Mouse (Mus musculus) testis, adult 2 months (tissue): ENCODE data around the gene Shisa7. TPM values are rescaled to one million over a fixed set of nuclear protein-coding genes. Genes with fewer than 3 reads are reported as not detected.
A peak's percentile ranks its signal among the peaks of the same experiment; 100 is the strongest.

Source experiments
- H3K27ac ChIP-seq: fragments of 200-500 bp; 2 replicates; pipeline ENCODE4 v1.5.1; 2012; ENCODE audit warnings: low read depth, low read length; ENCODE audit not compliant: control insufficient read depth, insufficient read depth
- H3K27me3 ChIP-seq: fragments of 200-500 bp; 2 replicates; pipeline ENCODE4 v1.6.1; 2012; ENCODE audit warnings: mild to moderate bottlenecking, low read length, moderate library complexity; ENCODE audit not compliant: control insufficient read depth, insufficient read depth
- H3K36me3 ChIP-seq: fragments of 200-500 bp; 2 replicates; pipeline ENCODE4 v1.6.1; 2012; ENCODE audit warnings: mild to moderate bottlenecking, low read length; ENCODE audit not compliant: control insufficient read depth, insufficient read depth
- H3K4me1 ChIP-seq: fragments of 200-500 bp; 2 replicates; pipeline ENCODE4 v1.6.1; 2012; ENCODE audit warnings: low read length; ENCODE audit not compliant: control insufficient read depth, insufficient read depth
- H3K4me3 ChIP-seq: fragments of 200-500 bp; 2 replicates; pipeline ENCODE4 v1.5.1; 2012; ENCODE audit warnings: low read depth, mild to moderate bottlenecking, low read length, moderate library complexity, mixed read lengths; ENCODE audit not compliant: control insufficient read depth
- CTCF ChIP-seq: fragments of 200-500 bp; IDR thresholded peaks from 2 replicates; pipeline ENCODE4 v1.5.1; 2012; ENCODE audit warnings: low read depth, mild to moderate bottlenecking, inconsistent platforms, low read length, moderate library complexity; ENCODE audit not compliant: control insufficient read depth, insufficient read depth, insufficient replicate concordance
- POLR2A ChIP-seq: fragments of 200-500 bp; IDR thresholded peaks from 2 replicates; pipeline ENCODE4 v1.6.1; 2012; ENCODE audit warnings: low read depth, mild to moderate bottlenecking, inconsistent platforms, low read length, moderate library complexity; ENCODE audit not compliant: control insufficient read depth
- polyA plus RNA-seq: library from polyadenylated mRNA; depleted of rRNA; stranded (reverse); fragments of >200 nt; gene quantifications from 2 replicates; pipeline ENCODE4 v1.2.3, GENCODE M21; 2012

Shisa7 gene
- polyA plus RNA-seq, 1 experiment, result 24.8 TPM

GRCm38 (mm10) chr7:4789436-4789935, 55.0 kb downstream of the Shisa7 start, which contains the start of gene Tmem238:
Tmem238 (minus strand) TSS chr7:4789656.
- H3K4me3 ChIP-seq, result peak within 1 kb of the TSS; percentile 74
- H3K4me1 ChIP-seq, result peaks cover 2% of the 10 kb centered on the region
- TF ChIP-seq CTCF (no peak), POLR2A (no peak)
- H3K36me3 ChIP-seq, result no peaks in the 10 kb centered on the region
- 0 out of 2 replicates have a peak within 1 kb of the TSS, but pooled peaks have one; percentile 0 for H3K27ac ChIP-seq
- no peaks in the 10 kb centered on the region for H3K27me3 ChIP-seq

DNA sequence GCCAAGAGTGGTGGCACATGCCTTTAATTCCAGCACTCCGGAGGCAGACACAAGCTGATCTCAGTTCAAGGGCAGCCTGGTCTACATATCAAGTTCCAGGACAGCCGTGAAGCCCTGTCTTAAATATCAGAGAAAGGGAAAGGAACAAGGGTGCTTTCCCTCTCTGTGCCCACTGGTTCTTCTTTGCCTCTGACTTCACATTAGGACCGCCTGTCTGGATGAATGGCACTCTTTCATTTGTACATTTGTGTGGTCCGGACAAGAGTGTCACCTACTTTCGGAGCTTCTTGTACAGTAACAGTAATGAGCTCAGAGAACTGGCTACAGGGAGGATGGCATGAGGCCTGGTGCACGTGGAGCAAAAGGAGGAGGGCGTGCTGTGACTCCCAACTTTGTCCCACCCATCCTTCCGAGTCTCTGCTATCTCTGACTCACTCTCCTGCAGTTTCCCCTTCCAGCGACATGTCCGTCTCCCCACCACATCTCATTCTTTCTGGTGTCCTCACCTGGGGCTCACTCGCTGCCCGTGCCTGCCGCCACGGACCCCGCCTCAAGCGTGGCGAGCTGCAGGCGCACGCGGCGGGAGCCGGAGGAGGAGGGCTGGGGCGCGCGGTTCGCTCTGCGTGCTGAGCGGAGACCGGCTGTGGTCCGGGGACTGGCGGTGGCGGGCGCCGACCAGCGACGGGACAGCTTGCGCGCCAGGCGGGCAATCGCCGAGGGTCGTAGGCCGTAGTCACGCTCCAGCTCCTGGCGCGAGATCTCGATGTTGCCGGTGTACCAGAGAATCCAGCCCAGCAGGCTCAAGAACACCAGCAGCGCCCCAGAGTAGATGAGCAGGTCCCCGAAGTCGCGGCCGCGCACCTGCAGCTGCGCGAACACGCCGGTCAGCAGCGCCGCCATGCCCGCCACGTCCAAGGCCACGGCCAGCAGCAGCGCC, 55.7 kb downstream of the Shisa7 start:
- Histone ChIP-seq H3K36me3 (no peaks in the 10 kb centered on the region), H3K27ac (0 out of 2 replicates have a peak overlapping the region, but pooled peaks have one; percentile 0), H3K4me1 (peaks cover 2% of the 10 kb centered on the region), H3K4me3 (peak overlapping the region; percentile 74), H3K27me3 (no peaks in the 10 kb centered on the region)
- TF ChIP-seq CTCF, result no peak
- peak; percentile 29; the same call in 1 of the 2 replicates for TF ChIP-seq POLR2A

- Histone ChIP-seq H3K27me3 (no peaks in the 10 kb centered on the region), H3K4me1 (peaks cover 2% of the 10 kb centered on the region), H3K27ac (no peak overlapping the region), H3K4me3 (peak overlapping the region; percentile 87), H3K36me3 (no peaks in the 10 kb centered on the region)
- TF ChIP-seq POLR2A (no peak), CTCF (no peak)
Observed at GRCm38 (mm10) chr7:4783667-4784268, 60.7 kb downstream of the Shisa7 start.

DNA sequence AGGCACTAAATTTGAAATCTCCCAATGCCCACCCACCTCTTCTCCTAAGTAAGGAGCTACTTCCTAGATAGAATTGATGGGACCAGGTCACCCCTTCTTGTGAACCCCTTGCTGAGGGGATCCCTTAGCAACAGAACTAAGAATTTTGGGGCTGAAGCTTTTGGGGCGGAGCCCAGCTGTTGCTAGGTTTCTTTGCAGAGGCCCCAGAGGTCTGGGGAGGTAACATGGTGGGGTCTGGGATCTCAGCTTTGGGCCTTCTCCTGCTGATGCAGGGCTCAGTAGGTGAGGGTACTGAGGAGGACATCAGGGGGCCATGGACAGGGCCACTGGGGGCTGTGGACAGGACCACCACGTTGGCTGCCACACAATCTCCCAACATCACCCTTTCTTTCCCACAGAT, 61.7 kb downstream of the Shisa7 start, which contains the start of the genes Il11 and Tmem190:
Gene Il11, minus strand, starts transcription at position 101 of the 400 bp plus-strand sequence.
Gene Tmem190, plus strand, starts transcription at position 179 of the 400 bp plus-strand sequence.
- Histone ChIP-seq H3K4me1 (peaks cover 2% of the 10 kb centered on the region), H3K27me3 (no peaks in the 10 kb centered on the region), H3K4me3 (peak within 1 kb of the TSS; percentile 87), H3K36me3 (no peaks in the 10 kb centered on the region), H3K27ac (peak within 1 kb of the TSS; percentile 47)
- TF ChIP-seq POLR2A, result no peak
- no peak for TF ChIP-seq CTCF

DNA sequence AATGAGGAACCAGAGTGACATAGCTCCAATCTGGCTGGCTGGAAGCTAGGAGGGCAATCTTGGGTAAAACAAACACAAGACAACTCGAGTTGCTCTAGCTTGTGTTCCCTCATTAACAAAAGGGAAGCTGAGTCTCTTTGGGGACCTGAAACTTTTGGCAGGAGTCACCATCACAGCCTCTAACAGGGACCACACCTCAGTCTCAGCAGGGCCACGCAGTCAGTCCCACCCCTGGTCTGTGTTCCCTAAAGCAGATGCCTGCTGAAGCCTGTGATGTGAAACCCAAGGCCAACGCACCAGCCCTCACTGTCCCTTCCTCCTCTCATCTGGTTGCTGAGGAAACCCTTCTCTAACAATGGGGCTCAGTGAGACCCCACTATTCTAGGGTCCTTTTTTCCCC, 62.4 kb downstream of the Shisa7 start:
- Histone ChIP-seq H3K36me3 (no peaks in the 10 kb centered on the region), H3K4me1 (peaks cover 6% of the 10 kb centered on the region), H3K4me3 (peak overlapping the region; percentile 87), H3K27me3 (no peaks in the 10 kb centered on the region), H3K27ac (peak overlapping the region; percentile 47)
- TF ChIP-seq POLR2A, result no peak
- no peak for TF ChIP-seq CTCF

DNA sequence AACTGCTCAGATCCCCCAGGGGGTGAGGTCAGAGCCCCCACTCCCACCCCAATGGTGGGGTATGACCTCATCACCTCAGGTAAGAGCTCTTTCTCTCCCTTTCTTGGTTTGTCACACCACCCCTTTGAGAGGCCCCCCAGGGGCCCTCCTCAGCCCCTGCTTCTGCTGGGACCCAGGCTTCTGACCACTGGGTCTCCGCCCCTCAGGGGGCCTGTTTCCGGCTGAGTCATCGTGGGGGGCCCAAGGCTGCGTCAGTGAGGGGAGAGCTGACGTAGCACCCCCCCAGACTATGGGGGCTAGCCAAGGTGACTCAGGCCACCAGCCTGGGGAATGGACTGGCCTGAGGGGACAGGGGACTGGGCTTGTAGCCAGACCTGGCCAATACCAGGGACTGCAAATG, 64.6 kb downstream of the Shisa7 start:
- no peak for TF ChIP-seq POLR2A
- TF ChIP-seq CTCF, result no peak
- H3K27ac ChIP-seq, result no peak overlapping the region

DNA sequence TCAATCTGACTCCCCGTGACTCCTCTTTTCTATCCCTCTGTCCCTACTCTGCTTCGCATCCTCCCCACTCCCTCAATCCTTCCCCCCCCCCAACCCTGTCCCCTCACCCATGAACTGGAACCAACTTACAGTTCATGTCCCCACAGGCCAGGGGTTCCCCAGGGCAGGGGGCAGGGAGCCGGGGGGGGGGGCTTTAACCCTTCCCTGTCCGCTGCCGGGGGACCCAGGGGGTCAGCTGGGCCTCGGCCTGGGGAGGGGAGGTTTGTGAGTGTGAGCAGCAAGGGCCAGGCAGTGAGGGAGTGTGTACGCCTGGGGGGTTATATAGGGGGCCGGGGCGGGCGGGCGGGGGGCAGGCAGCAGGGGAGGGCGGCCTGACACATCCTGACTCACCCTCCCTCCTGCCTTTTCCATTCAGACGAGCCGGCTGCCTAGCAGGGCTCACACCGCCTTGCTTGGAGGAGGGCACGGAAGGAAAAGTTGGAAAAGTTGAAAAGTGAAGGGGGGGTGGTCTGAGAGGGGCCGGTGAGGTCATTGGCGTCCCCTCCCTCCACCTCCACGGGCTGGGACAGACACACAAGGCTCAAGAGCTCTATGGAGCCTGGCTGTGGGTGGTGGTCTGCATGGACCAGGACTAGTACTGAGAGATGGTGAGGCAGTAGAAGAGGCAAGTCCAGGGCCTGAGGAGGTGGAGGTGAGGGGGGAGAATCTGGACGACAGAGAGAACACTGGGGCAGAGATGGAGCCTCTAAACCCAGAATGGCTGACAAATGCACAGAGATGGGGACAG, 66.5 kb downstream of the Shisa7 start:
- TF ChIP-seq POLR2A, result no peak
- no peaks in the 10 kb centered on the region for H3K36me3 ChIP-seq
- H3K4me1 ChIP-seq, result peaks cover 13% of the 10 kb centered on the region
- H3K4me3 ChIP-seq, result no peak overlapping the region
- H3K27ac ChIP-seq, result no peak overlapping the region
- no peaks in the 10 kb centered on the region; the same call in 1 of the 2 replicates for H3K27me3 ChIP-seq

More for the DNA sequence above, 64.6 kb downstream of the Shisa7 start:
- no peaks in the 10 kb centered on the region for H3K36me3 ChIP-seq
- no peaks in the 10 kb centered on the region; the same call in 1 of the 2 replicates for H3K27me3 ChIP-seq
- H3K4me1 ChIP-seq, result peaks cover 9% of the 10 kb centered on the region
- H3K4me3 ChIP-seq, result peak overlapping the region; percentile 87
